Mouse (Mus musculus): ENCODE results near the gene Ugt1a9.
"Not testable (repeated sequence)": the region's sequence is repeated elsewhere in the genome, so short reads cannot be mapped to it uniquely, and the experiment has no call there.

Gene Ugt1a9

GRCm38 (mm10) chr1:88109027-88109557, 38.5 kb downstream of the Ugt1a9 start:
- not testable (repeated sequence) for DNase-seq (ENCODE audit: low read depth)

DNA sequence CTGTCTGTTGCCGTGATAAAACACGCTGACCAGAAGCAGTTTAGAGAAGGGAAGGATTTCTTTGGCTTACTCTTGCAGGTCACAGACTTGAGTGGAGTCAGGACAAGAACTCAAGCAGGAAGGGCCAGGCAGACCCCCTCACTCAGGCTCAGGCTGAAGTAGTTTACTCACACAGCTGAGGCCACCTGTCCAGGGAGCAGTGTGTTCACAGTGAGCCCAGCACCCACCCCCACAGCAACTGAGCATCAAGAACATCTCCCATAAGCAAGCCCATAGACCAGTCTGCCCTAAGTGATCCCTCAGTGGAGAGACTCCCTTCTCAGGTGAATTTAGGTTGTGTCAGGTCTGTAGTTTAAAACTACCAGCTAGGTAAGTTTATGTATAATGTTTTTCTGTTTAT, 39.0 kb downstream of the Ugt1a9 start:
- not testable (repeated sequence) for DNase-seq (ENCODE audit: low read depth)

- DNase-seq (ENCODE audit: low read depth) = not testable (repeated sequence)
Measured at GRCm38 (mm10) chr1:88112769-88113168, 42.2 kb downstream of the Ugt1a9 start.

DNA sequence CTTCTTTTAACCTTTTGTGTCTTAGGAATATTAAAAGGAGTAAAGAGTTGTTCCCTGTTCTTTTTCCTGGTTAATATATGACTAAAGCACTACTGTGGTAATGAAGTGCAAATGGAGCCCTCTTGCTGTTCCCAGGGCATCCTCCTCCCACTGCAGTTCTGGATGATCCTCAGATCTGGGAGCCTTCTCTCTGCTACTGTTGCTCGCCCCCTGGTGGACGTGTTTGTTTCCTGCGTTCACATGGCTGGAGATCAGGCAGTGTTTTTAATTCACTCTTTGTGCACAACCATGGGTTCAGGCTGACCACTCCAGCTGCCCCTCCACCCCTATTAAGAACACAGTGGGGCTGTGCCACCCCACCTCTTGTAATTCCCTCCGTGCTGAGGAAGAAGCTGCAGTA, 50.0 kb downstream of the Ugt1a9 start:
- DNase-seq (ENCODE audit: low read depth) = not testable (repeated sequence)

DNA sequence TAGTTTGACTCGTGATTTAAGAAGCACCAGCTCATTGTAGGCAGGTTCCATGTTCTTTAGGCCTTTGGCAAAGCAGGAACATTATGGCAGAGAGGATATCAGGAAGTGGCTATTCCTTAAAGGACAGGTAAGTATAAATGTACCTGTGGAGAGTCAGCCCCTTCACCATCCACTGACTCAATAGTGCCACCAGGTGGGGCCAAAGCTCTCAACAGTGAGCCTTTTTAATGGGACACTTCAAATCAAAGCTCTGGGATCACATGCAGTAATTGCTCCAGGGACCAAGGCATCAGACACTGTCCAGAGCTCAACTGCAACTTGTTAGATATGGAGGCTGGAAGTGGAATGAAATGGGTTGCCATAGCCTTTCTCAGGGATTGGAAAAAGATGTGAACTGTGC, 50.9 kb downstream of the Ugt1a9 start:
- not testable (repeated sequence) for DNase-seq (ENCODE audit: low read depth)

- DNase-seq (ENCODE audit: low read depth) = not testable (repeated sequence)
Measured at GRCm38 (mm10) chr1:88125827-88126360, 55.3 kb downstream of the Ugt1a9 start.

DNA sequence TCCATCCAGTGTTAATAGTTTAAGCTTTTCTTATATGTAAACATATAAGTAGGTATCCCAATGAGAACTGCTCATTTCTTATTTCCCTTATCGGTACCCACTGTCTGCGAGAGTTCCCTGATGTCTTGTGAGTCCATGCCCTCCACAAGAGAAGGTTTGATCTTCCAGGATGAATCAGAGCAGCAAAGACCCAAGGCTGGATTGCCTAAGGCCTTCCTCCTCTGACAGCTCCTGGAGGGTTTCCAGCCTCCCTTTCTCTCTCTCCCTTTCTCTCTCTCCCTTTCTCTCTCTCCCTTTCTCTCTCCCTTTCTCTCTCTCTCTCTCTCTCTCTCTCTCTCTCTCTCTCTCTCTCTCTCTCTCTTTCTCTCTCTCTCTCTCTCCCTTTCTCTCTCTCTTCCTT, 58.5 kb downstream of the Ugt1a9 start:
- not testable (repeated sequence) for DNase-seq (ENCODE audit: low read depth)

DNA sequence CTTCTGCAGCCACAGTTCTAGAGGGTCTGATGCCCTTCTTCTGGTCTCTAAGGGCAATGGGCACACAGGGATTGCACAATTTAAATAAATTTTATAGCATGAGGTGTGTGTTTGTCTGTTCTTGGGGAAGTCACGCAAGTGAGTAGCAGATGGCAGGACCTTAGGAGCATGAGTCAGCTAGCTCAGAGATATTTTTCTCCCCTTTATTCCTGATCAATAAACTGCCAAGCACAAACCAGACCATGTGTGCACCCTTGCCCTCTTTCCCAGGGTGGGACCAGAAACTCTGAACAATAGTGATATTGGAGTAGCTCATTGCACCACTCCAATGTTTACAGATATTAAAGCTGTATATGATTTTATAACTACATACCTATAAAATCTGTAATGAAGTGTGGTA, 59.6 kb downstream of the Ugt1a9 start:
- DNase-seq (ENCODE audit: low read depth) = not testable (repeated sequence)

GRCm38 (mm10) chr1:88133908-88134456, 63.4 kb downstream of the Ugt1a9 start:
- no peak for DNase-seq (ENCODE audit: low read depth)

- not testable (repeated sequence) for DNase-seq (ENCODE audit: low read depth)
Measured at GRCm38 (mm10) chr1:88134457-88135011, 63.9 kb downstream of the Ugt1a9 start, which contains the start of gene Ugt1a6a. Gene Ugt1a6a (plus strand): TSS chr1:88134809.

DNA sequence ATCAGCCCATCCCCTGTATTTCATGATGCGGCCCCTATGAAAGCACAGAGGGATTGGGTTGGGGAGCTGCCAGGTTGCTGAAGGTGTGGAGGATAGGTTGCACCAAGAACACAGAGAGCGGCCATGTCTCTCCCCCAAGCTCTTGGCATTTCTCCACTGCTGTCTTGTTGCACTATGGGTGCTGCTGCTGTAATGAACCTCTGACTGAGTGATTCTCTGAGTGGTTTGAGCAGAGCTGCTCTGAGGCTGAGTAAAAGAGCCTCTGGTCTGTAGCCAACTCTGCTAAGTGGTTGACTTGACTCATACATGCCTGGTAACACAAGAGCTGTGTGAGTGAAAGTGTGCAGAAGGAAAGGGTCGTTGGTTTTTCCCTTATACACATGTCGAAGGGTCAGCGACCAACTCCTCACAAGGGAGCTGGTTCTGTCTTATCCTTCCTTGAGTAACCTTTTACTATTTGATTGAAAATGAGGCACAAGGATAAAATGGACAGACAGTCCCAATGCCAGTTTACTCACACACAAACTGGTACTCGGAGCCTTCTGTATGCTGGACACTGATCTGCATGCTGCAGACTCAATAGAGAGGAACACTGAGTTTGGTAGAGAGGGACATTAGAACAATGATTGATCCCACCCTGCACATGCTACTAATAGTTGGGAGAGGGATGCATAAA, 64.8 kb downstream of the Ugt1a9 start:
- DNase-seq (ENCODE audit: low read depth) = not testable (repeated sequence)

DNA sequence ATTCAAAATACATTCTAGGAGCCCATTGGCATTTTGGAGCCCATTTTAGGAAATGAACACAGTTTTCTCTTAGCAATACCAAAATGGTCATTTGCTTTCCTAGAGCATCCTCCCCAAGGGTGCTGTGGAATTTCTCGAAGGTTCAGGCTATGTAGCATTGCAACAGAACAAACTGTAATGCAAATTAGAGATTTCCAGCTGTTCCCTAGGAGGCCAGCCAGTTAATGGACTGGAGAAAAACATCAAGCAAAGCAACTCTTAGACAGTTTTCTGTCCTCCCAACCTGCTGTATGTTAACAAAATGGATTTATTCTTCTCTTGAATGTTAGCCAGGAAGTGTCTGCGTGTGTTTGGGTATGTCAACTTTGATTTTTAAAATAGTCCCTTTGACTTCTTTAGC, 66.0 kb downstream of the Ugt1a9 start:
- DNase-seq (ENCODE audit: low read depth) = no peak

GRCm38 (mm10) chr1:88137264-88137663, 66.7 kb downstream of the Ugt1a9 start:
- DNase-seq (ENCODE audit: low read depth) = no peak

GRCm38 (mm10) chr1:88138145-88138544, 67.5 kb downstream of the Ugt1a9 start:
- no peak for DNase-seq (ENCODE audit: low read depth)

DNA sequence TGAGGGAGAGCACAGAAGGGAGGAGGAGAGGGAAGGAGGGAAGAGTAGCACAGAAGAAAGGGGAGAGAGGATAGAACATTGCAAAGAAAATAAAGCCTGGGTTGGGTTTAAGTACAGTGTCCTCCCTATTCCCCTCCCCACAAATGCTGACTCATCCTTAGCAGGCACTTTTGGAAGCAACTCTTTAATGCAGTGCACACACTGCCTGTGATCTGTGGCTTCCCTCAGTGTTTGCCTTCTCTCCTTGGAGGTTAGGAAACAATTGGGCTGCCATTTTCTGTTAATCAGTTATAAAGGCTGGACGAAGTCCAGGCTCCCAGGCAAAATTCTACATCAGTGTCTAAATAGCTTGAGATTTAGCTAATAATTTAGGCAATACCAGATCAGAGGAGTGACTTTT, 69.9 kb downstream of the Ugt1a9 start:
- DNase-seq (ENCODE audit: low read depth) = not testable (repeated sequence)

DNA sequence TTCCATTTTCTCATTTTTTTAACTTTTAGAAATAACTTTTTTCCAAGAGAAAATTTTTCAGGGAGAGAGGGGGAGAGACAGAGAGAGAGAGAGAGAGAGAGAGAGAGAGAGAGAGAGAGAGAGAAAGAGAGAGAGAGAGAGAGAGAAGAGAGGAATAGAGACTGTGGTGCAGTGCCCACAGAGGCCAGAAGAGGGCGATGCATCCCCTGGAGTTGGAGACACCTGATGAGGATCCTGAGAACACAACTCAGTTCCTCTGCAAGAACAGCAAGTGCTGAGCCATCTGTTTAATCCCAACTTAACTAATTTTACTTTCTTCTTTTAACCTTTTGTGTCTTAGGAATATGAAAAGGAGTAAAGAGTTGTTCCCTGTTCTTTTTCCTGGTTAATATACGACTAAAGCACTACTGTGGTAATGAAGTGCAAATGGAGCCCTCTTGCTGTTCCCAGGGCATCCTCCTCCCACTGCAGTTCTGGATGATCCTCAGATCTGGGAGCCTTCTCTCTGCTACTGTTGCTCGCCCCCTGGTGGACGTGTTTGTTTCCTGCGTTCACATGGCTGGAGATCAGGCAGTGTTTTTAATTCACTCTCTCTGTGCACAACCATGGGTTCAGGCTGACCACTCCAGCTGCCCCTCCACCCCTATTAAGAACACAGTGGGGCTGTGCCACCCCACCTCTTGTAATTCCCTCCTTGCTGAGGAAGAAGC, 73.5 kb downstream of the Ugt1a9 start:
- peak; percentile 29 for DNase-seq (ENCODE audit: low read depth)

- not testable (repeated sequence) for DNase-seq (ENCODE audit: low read depth)
Measured at GRCm38 (mm10) chr1:88145278-88145677, 74.7 kb downstream of the Ugt1a9 start.

GRCm38 (mm10) chr1:88150133-88150532, 79.5 kb downstream of the Ugt1a9 start:
- not testable (repeated sequence) for DNase-seq (ENCODE audit: low read depth)

- DNase-seq (ENCODE audit: low read depth) = no peak
Measured at GRCm38 (mm10) chr1:88158430-88158829, 87.8 kb downstream of the Ugt1a9 start.

DNA sequence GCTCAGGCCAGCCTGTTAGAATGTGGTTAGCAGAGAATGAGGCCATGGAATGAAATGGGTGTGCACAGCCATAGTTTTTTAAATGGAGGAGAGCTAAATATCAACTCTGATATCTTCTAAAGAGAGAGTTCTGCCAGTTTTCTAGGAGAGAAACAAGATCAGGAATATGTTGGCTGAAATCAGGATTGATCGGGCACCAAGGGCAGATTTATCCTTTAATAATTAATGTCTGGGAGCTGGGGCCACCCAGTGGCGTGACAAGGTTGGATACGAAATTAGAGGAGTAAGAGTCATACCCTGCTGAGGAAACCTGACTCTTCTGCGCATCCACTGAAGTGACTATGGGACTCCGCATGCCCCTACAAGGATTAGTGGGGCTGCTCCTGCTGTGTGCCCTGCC, 95.1 kb downstream of the Ugt1a9 start, which contains the start of gene Ugt1a5:
Gene Ugt1a5, plus strand, starts transcription at position 302 of the 400 bp plus-strand sequence.
- DNase-seq (ENCODE audit: low read depth) = no peak

- DNase-seq (ENCODE audit: low read depth) = not testable (repeated sequence)
Measured at GRCm38 (mm10) chr1:88172190-88172589, 101.6 kb downstream of the Ugt1a9 start.

- no peak for DNase-seq (ENCODE audit: low read depth)
Measured at GRCm38 (mm10) chr1:88179657-88180056, 109.1 kb downstream of the Ugt1a9 start.

Measured in naive thymus-derived CD4-positive, alpha-beta T cell, adult 2 months (primary cell).